Mouse (Mus musculus) adrenal gland, postnatal 4 days (tissue): ENCODE measurements around the gene Klra10. TPM values are rescaled to one million over a fixed set of nuclear protein-coding genes. Genes with fewer than 3 reads are reported as not detected.
"Not testable (repeated sequence)": the region's sequence is repeated elsewhere in the genome, so short reads cannot be mapped to it uniquely, and the experiment has no call there.

Experiments used
- DNase-seq, 2 experiments: peaks; one replicate each; pipeline ENCODE4 v3.0.0; 2021 to 2022; ENCODE audit warnings: low spot score in 2 of 2, mixed read lengths in 2 of 2
- long read RNA-seq, 2 experiments: library from polyadenylated mRNA; stranded (forward); transcript quantifications; one replicate each; pipeline ENCODE4 v2.0.0; 2021
- total RNA-seq, 2 experiments: library from RNA; stranded (reverse); gene quantifications; 2 replicates each; pipeline ENCODE4 v1.2.3; 2021

Gene Klra10
- total RNA-seq = not detected
- long read RNA-seq, experiment 1 = 0 reads
- long read RNA-seq, experiment 2 = 0 reads

- not testable (repeated sequence) for DNase-seq
Observed at GRCm38 (mm10) chr6:130281828-130282227, at the start of gene Klra10. Gene Klra10 (minus strand): TSS chr6:130281928.

GRCm38 (mm10) chr6:130287984-130288649, 6.4 kb upstream of the Klra10 start:
- DNase-seq = no peak

GRCm38 (mm10) chr6:130255326-130255725, 26.4 kb downstream of the Klra10 start:
- DNase-seq = no peak

GRCm38 (mm10) chr6:130237536-130237935, 44.2 kb downstream of the Klra10 start:
- no peak for DNase-seq

GRCm38 (mm10) chr6:130236635-130237034, 45.1 kb downstream of the Klra10 start:
- no peak for DNase-seq

- DNase-seq = no peak
Observed at GRCm38 (mm10) chr6:130233222-130233621, 48.5 kb downstream of the Klra10 start, which contains the start of gene Klra7. Gene Klra7 (minus strand): TSS chr6:130233322.

Other genes with a start within 250 kb of the Klra10 start
- not detected for gene Klra4, start 214.7 kb downstream of the Klra10 start, total RNA-seq
- gene Klra8, start 152.0 kb downstream of the Klra10 start, total RNA-seq = not detected
- gene Klra9, start 88.8 kb downstream of the Klra10 start, total RNA-seq = not detected
- gene Klra7, start 48.6 kb downstream of the Klra10 start, total RNA-seq = not detected
- gene Klra3, start 55.6 kb upstream of the Klra10 start, total RNA-seq = not detected
- gene Klra1, start 104.9 kb upstream of the Klra10 start, total RNA-seq = not detected